Mouse (Mus musculus) small intestine, adult 2 months (tissue): ENCODE data around the gene Lipm. TPM values are rescaled to one million over a fixed set of nuclear protein-coding genes. Genes with fewer than 3 reads are reported as not detected.

Experiments
- H3K27ac ChIP-seq: fragments of 200-500 bp; 2 replicates; pipeline ENCODE4 v1.5.1; 2012; ENCODE audit warnings: low read depth, low read length, control low read depth, inconsistent platforms; ENCODE audit not compliant: insufficient read depth
- H3K27me3 ChIP-seq: fragments of 200-500 bp; 2 replicates; pipeline ENCODE4 v1.6.1; 2012; ENCODE audit warnings: mild to moderate bottlenecking, moderate library complexity, low read length, inconsistent platforms; ENCODE audit not compliant: control insufficient read depth, insufficient read depth
- H3K36me3 ChIP-seq: fragments of 200-500 bp; 2 replicates; pipeline ENCODE4 v1.6.1; 2012; ENCODE audit warnings: mild to moderate bottlenecking, low read length, control low read depth, inconsistent platforms; ENCODE audit not compliant: control insufficient read depth, insufficient read depth
- H3K4me1 ChIP-seq: fragments of 200-500 bp; 2 replicates; pipeline ENCODE4 v1.6.1; 2012; ENCODE audit warnings: low read length, inconsistent platforms, mixed read lengths; ENCODE audit not compliant: control insufficient read depth, insufficient read depth, insufficient read length
- H3K4me3 ChIP-seq: fragments of 200-500 bp; 2 replicates; pipeline ENCODE4 v1.5.1; 2012; ENCODE audit warnings: low read depth, mild to moderate bottlenecking, control low read depth, inconsistent platforms, low read length, moderate library complexity
- CTCF ChIP-seq: fragments of 200-500 bp; IDR thresholded peaks from 2 replicates; pipeline ENCODE4 v1.5.1; 2012; ENCODE audit warnings: low read depth, mild to moderate bottlenecking, control low read depth, inconsistent platforms, low read length, moderate library complexity, mixed read lengths; ENCODE audit not compliant: insufficient replicate concordance, insufficient read length; ENCODE audit errors: extremely low read depth
- POLR2A ChIP-seq: fragments of 200-500 bp; IDR thresholded peaks from 2 replicates; pipeline ENCODE4 v1.6.1; 2012; ENCODE audit warnings: low read depth, mild to moderate bottlenecking, control low read depth, inconsistent platforms, low read length, moderate library complexity
- WGBS: fragments of 180-500 bp; shearing (Covaris S2); methylation state at CpG from one replicate; pipeline ENCODE4 v1.1.7; 2018; 5-methylcytosine and 5-hydroxymethylcytosine counted together
- polyA plus RNA-seq: library from polyadenylated mRNA; depleted of rRNA; stranded (reverse); fragments of >200 nt; gene quantifications from 2 replicates; pipeline ENCODE4 v1.2.3, GENCODE M21; 2012

The Lipm gene
- polyA plus RNA-seq, 1 experiment = not detected

DNA sequence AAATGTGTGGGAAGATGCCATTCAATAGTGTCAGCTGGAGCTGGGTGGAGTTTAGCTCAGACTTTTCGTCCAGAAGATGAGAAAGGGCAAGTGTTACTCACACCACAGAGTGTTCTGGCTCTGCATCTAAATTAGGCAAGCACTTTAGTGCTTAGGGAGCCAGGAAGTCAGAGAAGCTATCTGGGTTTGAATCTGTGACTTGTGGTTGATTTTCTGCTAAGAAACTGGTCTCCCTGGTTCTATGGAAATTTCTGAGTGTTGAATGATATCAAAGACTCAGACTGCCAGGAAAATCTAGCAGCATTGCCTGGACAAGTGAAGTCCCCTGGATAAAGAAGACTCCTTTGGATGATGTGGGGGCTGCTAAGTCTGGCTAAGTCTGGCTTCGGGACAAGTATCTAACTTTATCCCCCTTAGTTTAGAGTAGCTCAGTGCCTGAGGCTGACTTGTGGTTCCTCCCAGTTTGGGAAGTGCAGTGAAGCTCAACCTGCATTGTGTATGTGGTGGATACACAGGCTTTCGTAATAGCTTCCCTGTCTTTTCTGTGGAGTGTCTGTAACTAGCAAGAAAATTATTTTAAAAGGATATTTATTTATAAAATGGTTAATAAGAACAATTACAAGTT, 19.5 kb downstream of the Lipm start:
- H3K4me3 ChIP-seq = no peak overlapping the region
- 65% methylated on average over 3 of the region's 3 CpGs for WGBS
- no peak overlapping the region for H3K27ac ChIP-seq
- H3K36me3 ChIP-seq = no peaks in the 10 kb centered on the region
- no peaks in the 10 kb centered on the region for H3K4me1 ChIP-seq
- TF ChIP-seq CTCF (no peak), POLR2A (no peak)
- no peaks in the 10 kb centered on the region for H3K27me3 ChIP-seq

DNA sequence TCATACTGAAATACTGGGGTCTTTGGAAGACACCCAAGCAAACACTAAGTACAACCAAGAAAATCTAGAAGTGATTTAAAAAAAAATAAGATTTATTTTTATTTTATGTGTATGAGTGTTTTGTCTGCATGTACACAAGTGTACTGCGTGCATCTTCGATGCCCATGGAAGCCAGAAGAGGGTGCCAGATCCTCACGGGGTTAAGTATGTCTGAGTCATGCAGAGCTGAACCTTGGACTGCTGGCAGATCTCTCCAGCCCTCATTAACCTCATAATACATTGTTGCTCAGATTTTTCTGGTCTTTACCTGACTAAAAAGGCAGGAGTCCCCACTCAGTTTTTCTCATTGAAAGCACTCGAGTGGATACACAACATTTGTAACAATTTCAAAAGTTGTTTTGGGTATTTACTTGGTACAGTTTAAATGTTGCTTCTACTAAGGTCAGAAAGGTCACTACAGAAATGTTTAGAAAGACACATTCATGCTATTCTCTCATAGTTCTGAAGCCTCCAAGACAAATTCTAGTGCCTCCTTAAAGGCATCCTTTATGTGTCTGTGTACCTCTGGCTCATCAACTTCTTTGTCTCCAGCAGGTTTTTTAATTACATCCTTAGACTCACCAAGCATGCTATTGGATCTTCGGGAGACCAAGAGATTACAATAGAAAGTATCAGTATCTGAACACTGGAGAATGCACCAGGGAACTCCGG, 38.1 kb downstream of the Lipm start:
- Histone ChIP-seq H3K4me3 (no peak overlapping the region), H3K36me3 (no peaks in the 10 kb centered on the region), H3K4me1 (no peaks in the 10 kb centered on the region), H3K27ac (peak overlapping the region; percentile 62; the same call in 1 of the 2 replicates), H3K27me3 (no peaks in the 10 kb centered on the region)
- WGBS = 34% methylated on average over 6 of the region's 6 CpGs
- TF ChIP-seq POLR2A (no peak), CTCF (peak; percentile 60; the same call in 1 of the 2 replicates)

DNA sequence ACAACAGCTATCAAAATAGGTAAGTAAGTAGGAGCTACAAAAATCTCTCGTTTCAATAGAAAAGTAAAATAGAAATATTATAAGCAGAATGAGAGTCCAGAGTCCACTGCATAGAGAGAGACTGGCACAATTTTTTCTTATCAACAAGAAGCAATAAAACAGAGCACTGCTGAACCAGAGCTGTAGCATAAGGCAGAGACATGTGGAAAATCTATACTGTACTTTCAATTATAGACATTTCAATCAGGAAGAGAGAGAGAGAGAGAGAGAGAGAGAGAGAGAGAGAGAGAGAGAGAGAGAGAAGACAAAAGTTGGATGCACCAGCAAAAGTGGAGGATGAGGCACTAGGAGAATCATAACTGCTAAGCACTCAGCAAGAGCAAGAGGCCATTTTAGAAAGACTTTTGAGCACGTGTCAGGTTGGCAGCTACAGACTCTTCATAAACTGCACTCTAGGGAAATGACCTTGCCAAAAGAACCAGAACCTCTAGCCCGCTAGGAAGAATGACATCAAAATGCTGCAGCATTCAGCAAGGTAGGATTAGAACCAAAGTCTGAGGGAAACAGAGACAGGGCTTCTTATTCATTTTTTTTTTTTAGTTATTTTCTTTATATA, 38.8 kb downstream of the Lipm start:
- H3K4me1 ChIP-seq = no peaks in the 10 kb centered on the region
- no peaks in the 10 kb centered on the region for H3K36me3 ChIP-seq
- 25% methylated on average over 3 of the region's 3 CpGs for WGBS
- H3K27ac ChIP-seq = peak overlapping the region; percentile 84
- no peaks in the 10 kb centered on the region for H3K27me3 ChIP-seq
- H3K4me3 ChIP-seq = no peak overlapping the region
- no peak for TF ChIP-seq CTCF
- TF ChIP-seq POLR2A = no peak

DNA sequence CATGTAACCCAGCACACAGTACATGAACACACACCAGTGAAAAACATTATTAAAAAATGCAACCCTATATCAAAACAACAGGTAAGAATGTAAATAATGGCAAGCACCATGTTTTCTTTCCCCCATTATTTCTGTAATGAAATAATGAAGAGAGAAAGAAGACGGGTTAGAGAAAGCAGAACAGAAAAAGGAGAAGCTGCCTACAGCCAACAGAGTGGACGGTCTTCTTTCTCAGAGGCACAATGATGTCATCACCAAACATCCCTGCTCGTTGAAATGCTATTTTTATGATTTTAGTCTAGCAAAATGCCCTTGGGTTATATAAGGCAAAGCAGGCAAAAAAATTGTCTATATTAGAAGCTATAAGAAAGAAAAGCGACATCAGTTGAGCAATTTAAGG, 47.7 kb downstream of the Lipm start:
- Histone ChIP-seq H3K27me3 (no peaks in the 10 kb centered on the region), H3K36me3 (no peaks in the 10 kb centered on the region), H3K27ac (no peak overlapping the region), H3K4me1 (no peaks in the 10 kb centered on the region), H3K4me3 (no peak overlapping the region)
- WGBS = 64% methylated on average over 4 of the region's 4 CpGs
- TF ChIP-seq POLR2A (no peak), CTCF (no peak)

DNA sequence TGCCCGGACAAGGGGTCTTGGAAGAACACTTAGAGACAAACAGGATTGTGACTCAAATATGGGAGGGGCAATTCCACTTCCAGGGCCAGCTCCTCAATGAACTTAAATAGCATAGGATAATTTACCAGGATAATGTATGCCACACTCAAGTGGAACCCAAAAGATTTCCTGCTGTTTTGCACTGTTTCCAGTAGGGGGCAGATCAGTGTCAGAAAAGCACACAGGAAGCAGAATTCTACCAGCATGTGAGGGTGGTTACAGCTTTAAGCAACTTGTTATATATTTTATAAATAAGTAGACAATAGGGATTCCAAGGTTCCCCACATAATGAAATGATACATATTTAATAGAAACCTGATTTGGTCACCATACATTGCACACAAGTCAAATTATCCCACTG, 51.2 kb downstream of the Lipm start:
- H3K36me3 ChIP-seq = no peaks in the 10 kb centered on the region

DNA sequence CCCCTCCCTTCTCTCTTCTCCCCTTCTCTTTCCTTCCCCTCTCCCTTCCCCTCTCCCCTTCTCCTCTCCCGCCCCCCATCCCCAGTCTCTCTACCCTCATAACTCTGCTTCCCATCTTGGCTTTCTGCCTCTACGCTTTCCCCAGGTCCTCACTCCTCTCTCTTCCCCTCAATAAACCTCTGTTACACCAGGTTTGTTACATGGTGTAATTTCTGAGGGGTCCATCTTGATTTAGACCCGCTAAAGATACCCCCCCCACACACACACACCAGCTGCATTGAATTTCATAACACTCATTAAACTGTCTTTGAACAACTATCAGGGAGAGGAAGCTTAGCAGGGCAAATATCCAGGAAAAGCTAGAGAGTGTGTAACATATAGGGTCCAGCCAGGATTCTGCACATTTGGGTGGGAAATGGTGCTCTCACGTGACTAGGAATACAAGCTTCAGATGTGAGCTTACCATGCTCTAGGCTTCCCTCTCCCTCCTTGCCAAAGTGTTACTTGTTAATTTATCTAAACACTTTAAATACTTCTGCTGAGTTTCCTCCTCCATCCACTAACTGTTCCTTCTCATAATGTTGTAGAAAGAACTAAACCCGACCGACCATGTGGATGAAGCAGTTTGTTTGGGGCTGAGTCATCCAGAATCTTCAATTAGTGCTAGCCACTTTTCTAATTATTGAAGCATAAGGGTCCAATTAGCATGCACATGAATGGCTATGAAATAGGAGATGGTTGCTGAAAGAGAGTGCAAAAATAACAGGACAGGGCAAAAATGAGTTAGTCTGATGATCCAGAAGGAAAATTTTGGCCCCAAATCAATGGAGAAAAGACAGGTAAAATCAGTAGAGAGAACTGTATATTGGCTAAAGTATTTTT, 52.8 kb downstream of the Lipm start:
- 79% methylated on average over 6 of the region's 6 CpGs for WGBS
- no peaks in the 10 kb centered on the region for H3K4me1 ChIP-seq
- H3K36me3 ChIP-seq = no peaks in the 10 kb centered on the region
- H3K27me3 ChIP-seq = no peaks in the 10 kb centered on the region
- H3K4me3 ChIP-seq = no peak overlapping the region
- TF ChIP-seq CTCF (no peak), POLR2A (no peak)
- no peak overlapping the region for H3K27ac ChIP-seq

More for the DNA sequence above, 51.2 kb downstream of the Lipm start:
- Histone ChIP-seq H3K4me1 (no peaks in the 10 kb centered on the region), H3K4me3 (no peak overlapping the region), H3K27ac (no peak overlapping the region), H3K27me3 (no peaks in the 10 kb centered on the region)
- WGBS = 60% methylated on average over 1 of the region's 1 CpGs
- TF ChIP-seq POLR2A = no peak
- TF ChIP-seq CTCF = no peak
